Comparison of ENCODE assay signal across 8 mouse cellular contexts in genomic region chr3:156643710-156644363, GRCm38 (mm10).
A peak's percentile ranks its signal among the peaks of the same experiment; 100 is the strongest.
DNase-seq lines count a peak whose midpoint lies in the region; ATAC-seq and TF ChIP-seq lines count a peak whose summit lies in the region.

No protein-coding gene starts in this region.

- H3K79me2 ChIP-seq in MEL (ENCODE audit: control insufficient read depth, insufficient read depth, low read length, poor library complexity) = no peaks in the 10 kb centered on the region

- no peak overlapping the region for H3K4me2 ChIP-seq in heart, embryonic 11.5 days
- H3K4me2 ChIP-seq in midbrain, postnatal 0 days (ENCODE audit: low read depth, low read length, poor library complexity, severe bottlenecking) = no peak overlapping the region

- intact Hi-C loops in heart, postnatal 10 days (cut with DNase I) = loop anchor here (10.0 kb wide), 1 partner anchor 1409 kb away; no protein-coding TSS in a partner anchor

- no peak for TF ChIP-seq POLR2A in MEL (IDR thresholded peaks at IDR 0.05; ENCODE audit: control insufficient read depth in 1 of 2, insufficient read depth in 1 of 2, low read depth in 1 of 2, low read length in 2 of 2, poor library complexity in 1 of 2)

- 81% methylated on average over 3 of the region's 3 CpGs for WGBS in heart, embryonic 11.5 days (ENCODE audit: insufficient replicate concordance)
- 90% methylated on average over 3 of the region's 3 CpGs for WGBS in embryonic facial prominence, embryonic 10.5 days
- 78% methylated on average over 3 of the region's 3 CpGs for WGBS in midbrain, postnatal 0 days

- H3K36me3 ChIP-seq in heart, embryonic 11.5 days (ENCODE audit: control insufficient read depth, insufficient read depth, low read length) = no peaks in the 10 kb centered on the region
- no peaks in the 10 kb centered on the region for H3K36me3 ChIP-seq in MEL (ENCODE audit: control insufficient read depth in 1 of 2, insufficient read depth in 2 of 2, low read length in 2 of 2)
- H3K36me3 ChIP-seq in embryonic facial prominence, embryonic 10.5 days (replicated peaks) = no peaks in the 10 kb centered on the region
- H3K36me3 ChIP-seq in midbrain, postnatal 0 days (ENCODE audit: insufficient read depth, low read length) = no peaks in the 10 kb centered on the region

- TF ChIP-seq CTCF in MEL (IDR thresholded peaks at IDR 0.05 in 2 of 3, conservative IDR thresholded peaks at IDR 0.05 in 1 of 3; ENCODE audit: control insufficient read depth in 1 of 3, insufficient read depth in 1 of 3, low read depth in 2 of 3, low read length in 3 of 3, poor library complexity in 1 of 3, severe bottlenecking in 1 of 3) = peak; percentile 40 to 49 (median 46); a peak in 5 of 6 replicates
- TF ChIP-seq CTCF in midbrain, postnatal 0 days (IDR thresholded peaks at IDR 0.05) = peak; percentile 65

- no peaks in the 10 kb centered on the region for H3K27me3 ChIP-seq in heart, embryonic 11.5 days (ENCODE audit: control insufficient read depth, insufficient read depth, low read length)
- no peaks in the 10 kb centered on the region for H3K27me3 ChIP-seq in MEL (ENCODE audit: control insufficient read depth in 1 of 2, insufficient read depth in 2 of 2, low read length in 2 of 2)
- no peaks in the 10 kb centered on the region for H3K27me3 ChIP-seq in embryonic facial prominence, embryonic 10.5 days (replicated peaks; ENCODE audit: low read depth, poor library complexity, severe bottlenecking)
- H3K27me3 ChIP-seq in midbrain, postnatal 0 days (ENCODE audit: insufficient read depth, low read length) = no peaks in the 10 kb centered on the region

- TF ChIP-seq EP300 in MEL (IDR thresholded peaks at IDR 0.05; ENCODE audit: low read depth in 1 of 2, low read length in 2 of 2) = no peak

- H3K4me3 ChIP-seq in heart, embryonic 11.5 days (ENCODE audit: low read depth, low read length) = no peak overlapping the region
- no peak overlapping the region for H3K4me3 ChIP-seq in MEL (ENCODE audit: control insufficient read depth in 1 of 2, insufficient read depth in 1 of 2, low read depth in 2 of 2, low read length in 2 of 2)
- H3K4me3 ChIP-seq in embryonic facial prominence, embryonic 10.5 days = no peak overlapping the region
- H3K4me3 ChIP-seq in midbrain, postnatal 0 days (ENCODE audit: low read depth, low read length) = no peak overlapping the region

- no peak for ATAC-seq in heart, embryonic 11.5 days (replicated peaks; ENCODE audit: insufficient number of reproducible peaks, low FRiP score, low TSS enrichment)
- no peak for ATAC-seq in midbrain, postnatal 0 days (ENCODE audit: low FRiP score)

- H3K9ac ChIP-seq in heart, embryonic 11.5 days (ENCODE audit: low read depth, low read length) = no peak overlapping the region
- no peak overlapping the region for H3K9ac ChIP-seq in MEL (ENCODE audit: control insufficient read depth, low read depth, low read length, poor library complexity, severe bottlenecking)
- H3K9ac ChIP-seq in midbrain, postnatal 0 days (replicated peaks; ENCODE audit: low read length, poor library complexity, severe bottlenecking) = no peak overlapping the region

- TF ChIP-seq RAD21 in MEL (IDR thresholded peaks at IDR 0.05; ENCODE audit: low read depth, low read length) = peak; percentile 26

- no peaks in the 10 kb centered on the region for H3K4me1 ChIP-seq in heart, embryonic 11.5 days (ENCODE audit: control insufficient read depth, insufficient read depth, low read length)
- no peaks in the 10 kb centered on the region for H3K4me1 ChIP-seq in MEL (ENCODE audit: control insufficient read depth in 1 of 2, insufficient read depth in 2 of 2, low read length in 2 of 2)
- no peaks in the 10 kb centered on the region for H3K4me1 ChIP-seq in embryonic facial prominence, embryonic 10.5 days
- H3K4me1 ChIP-seq in midbrain, postnatal 0 days (ENCODE audit: insufficient read depth, low read length) = no peaks in the 10 kb centered on the region

- no peaks in the 10 kb centered on the region for H3K9me3 ChIP-seq in heart, embryonic 11.5 days (replicated peaks; ENCODE audit: control insufficient read depth, low read length)
- H3K9me3 ChIP-seq in MEL (replicated peaks; ENCODE audit: insufficient read depth, low read length) = no peaks in the 10 kb centered on the region
- H3K9me3 ChIP-seq in embryonic facial prominence, embryonic 10.5 days = no peaks in the 10 kb centered on the region
- H3K9me3 ChIP-seq in midbrain, postnatal 0 days (ENCODE audit: low read length) = no peaks in the 10 kb centered on the region

- DNase-seq in heart, postnatal 10 days = peak; percentile 18 to 56
- DNase-seq in 3T3-L1 (ENCODE audit: low read depth, low spot score) (peak; percentile 78), MEL (ENCODE audit: low read depth, low spot score) (peak; percentile 32)
- DNase-seq in embryonic facial prominence, embryonic 10.5 days (ENCODE audit: low spot score) = peak; percentile 34
- DNase-seq in kidney, postnatal 10 days = peak; percentile 60
- DNase-seq in midbrain, postnatal 0 days (ENCODE audit: low spot score) = peak; percentile 67
- no peak for DNase-seq in spleen, postnatal 14 days (ENCODE audit: low spot score in 2 of 2)

- no peak overlapping the region for H3K27ac ChIP-seq in heart, embryonic 11.5 days (ENCODE audit: low read depth, low read length)
- no peak overlapping the region for H3K27ac ChIP-seq in MEL (ENCODE audit: control insufficient read depth, low read depth, low read length)
- H3K27ac ChIP-seq in embryonic facial prominence, embryonic 10.5 days (replicated peaks) = no peak overlapping the region
- H3K27ac ChIP-seq in midbrain, postnatal 0 days (ENCODE audit: low read depth, low read length) = no peak overlapping the region

TF ChIP-seq in MEL, 35 proteins besides CTCF, POLR2A, EP300 and RAD21:
- TF ChIP-seq TBP (IDR thresholded peaks at IDR 0.05; ENCODE audit: low read depth, low read length) (no peak), ZMIZ1 (IDR thresholded peaks at IDR 0.05; ENCODE audit: low read depth, low read length) (no peak), CHD1 (IDR thresholded peaks at IDR 0.05; ENCODE audit: low read depth, low read length) (no peak), SMC3 (IDR thresholded peaks at IDR 0.05; ENCODE audit: low read depth, low read length) (peak; percentile 54)

Comparison
In these comparisons a context has a peak if more than half of its experiments do, and no peak if none do; other contexts are left out.
1. DNase-seq: peak in heart, postnatal 10 days (2 of 2), 3T3-L1 (single experiment), MEL (single experiment), embryonic facial prominence, embryonic 10.5 days (single experiment), kidney, postnatal 10 days (single experiment) and midbrain, postnatal 0 days (single experiment); none in spleen, postnatal 14 days (0 of 2).